Mouse (Mus musculus): ENCODE measurements around the gene Tm4sf19.

DNA sequence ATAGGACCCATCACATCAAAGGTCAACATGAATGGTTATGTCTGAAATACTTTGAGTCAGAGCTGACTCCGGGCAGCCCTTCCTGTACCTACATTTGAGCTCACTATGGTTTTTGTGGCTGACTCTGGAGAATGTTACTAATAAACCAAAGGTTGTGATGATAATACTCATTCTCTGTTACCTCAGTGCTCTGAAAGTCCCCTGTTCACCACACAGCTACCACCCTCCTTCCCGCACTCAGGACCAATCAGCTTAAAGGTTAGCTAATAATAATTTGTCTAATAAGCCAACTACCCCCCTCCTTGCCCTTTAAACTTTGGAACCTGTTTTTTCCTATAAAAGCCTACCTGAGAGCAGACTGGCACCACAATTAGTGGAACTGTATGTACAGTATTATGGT lies 20.7 kb upstream of the Tm4sf19 start:
- TF ChIP-seq HCFC1 (IDR thresholded peaks at IDR 0.05; ENCODE audit: borderline replicate concordance, insufficient read depth, low read length): no peak
- no peak for TF ChIP-seq CHD2 (IDR thresholded peaks at IDR 0.05; ENCODE audit: low read depth, low read length)
- TF ChIP-seq ZNF384 (IDR thresholded peaks at IDR 0.05; ENCODE audit: low read depth, low read length): no peak
- TF ChIP-seq ZC3H11A (IDR thresholded peaks at IDR 0.05; ENCODE audit: borderline replicate concordance, low read depth, low read length): no peak

Measured in ES-E14 (cell line).